Mouse (Mus musculus): ENCODE data around the gene Adipoq.

Adipoq gene

GRCm38 (mm10) chr16:23201498-23201897 is 55.2 kb downstream of the Adipoq start:
- no peak for DNase-seq (ENCODE audit: low spot score in 2 of 2)
